Mouse (Mus musculus) spleen, embryonic (tissue): Measurements from ENCODE around the gene Aff1.

Experiments used
- CTCF ChIA-PET: fragments of 350-600 bp; sonication (Branson Sonifier 250); formaldehyde crosslinking; loops from one replicate; lab custom pipeline; 2022; lab: Charles Lee

The Aff1 gene

GRCm38 (mm10) chr5:103821062-103821461, 128.9 kb downstream of the Aff1 start:
- CTCF ChIA-PET, result no interaction called here

GRCm38 (mm10) chr5:103821500-103822298, 129.5 kb downstream of the Aff1 start:
- CTCF ChIA-PET, result interaction anchor here (0.9 kb wide), 1 partner anchor 80 kb away, joined by 3 read pairs; no protein-coding TSS in a partner anchor

- CTCF ChIA-PET, result interaction anchor here (0.6 kb wide), 1 partner anchor 80 kb away, joined by 8 read pairs; no protein-coding TSS in a partner anchor
These were observed 130.8 kb downstream of the Aff1 start for GRCm38 (mm10) chr5:103822949-103823348.

- CTCF ChIA-PET, result interaction anchor here (0.6 kb wide), 1 partner anchor 11 kb away, joined by 4 read pairs; no protein-coding TSS in a partner anchor
These were observed 136.1 kb downstream of the Aff1 start for GRCm38 (mm10) chr5:103828304-103828703.

- CTCF ChIA-PET, result interaction anchor here (0.6 to 0.7 kb wide), 2 partner anchors 10 to 11 kb away, joined by 3 to 4 read pairs; no protein-coding TSS in a partner anchor
These were observed 136.6 kb downstream of the Aff1 start for GRCm38 (mm10) chr5:103828729-103829128.

GRCm38 (mm10) chr5:103829158-103829557, 137.0 kb downstream of the Aff1 start:
- CTCF ChIA-PET, result interaction anchor here (0.7 kb wide), 1 partner anchor 10 kb away, joined by 3 read pairs; no protein-coding TSS in a partner anchor

GRCm38 (mm10) chr5:103830886-103831285, 138.7 kb downstream of the Aff1 start:
- CTCF ChIA-PET, result no interaction called here

GRCm38 (mm10) chr5:103835471-103836147, 143.4 kb downstream of the Aff1 start:
- CTCF ChIA-PET, result interaction anchor here (0.7 kb wide), 1 partner anchor 13 kb away, joined by 8 read pairs; no protein-coding TSS in a partner anchor

- CTCF ChIA-PET, result interaction anchor here (0.7 kb wide), 1 partner anchor 13 kb away, joined by 8 read pairs; no protein-coding TSS in a partner anchor
These were observed 144.1 kb downstream of the Aff1 start for GRCm38 (mm10) chr5:103836148-103836784.

- CTCF ChIA-PET, result no interaction called here
These were observed 146.5 kb downstream of the Aff1 start for GRCm38 (mm10) chr5:103838550-103839264.

- CTCF ChIA-PET, result interaction anchor here (0.8 kb wide), 1 partner anchor 11 kb away, joined by 4 read pairs; no protein-coding TSS in a partner anchor
These were observed 147.1 kb downstream of the Aff1 start for GRCm38 (mm10) chr5:103839265-103839626.

GRCm38 (mm10) chr5:103843938-103844337, 151.8 kb downstream of the Aff1 start:
- CTCF ChIA-PET, result interaction anchor here (1.0 kb wide), 1 partner anchor 138 kb away, joined by 3 read pairs; no protein-coding TSS in a partner anchor

GRCm38 (mm10) chr5:103845418-103846153, 153.4 kb downstream of the Aff1 start:
- CTCF ChIA-PET, result interaction anchor here (0.6 kb wide), 1 partner anchor 193 kb away, joined by 3 read pairs; no protein-coding TSS in a partner anchor

- CTCF ChIA-PET, result no interaction called here
These were observed 154.0 kb downstream of the Aff1 start for GRCm38 (mm10) chr5:103846154-103846551.

GRCm38 (mm10) chr5:103846609-103847008, 154.4 kb downstream of the Aff1 start:
- CTCF ChIA-PET, result interaction anchor here (0.6 kb wide), 1 partner anchor 855 kb away, joined by 4 read pairs; no protein-coding TSS in a partner anchor

- CTCF ChIA-PET, result interaction anchor here (0.5 kb wide), 1 partner anchor 13 kb away, joined by 8 read pairs; no protein-coding TSS in a partner anchor
These were observed 156.4 kb downstream of the Aff1 start for GRCm38 (mm10) chr5:103848546-103848945.

GRCm38 (mm10) chr5:103852756-103853549, 160.8 kb downstream of the Aff1 start:
- CTCF ChIA-PET, result no interaction called here

- CTCF ChIA-PET, result no interaction called here
These were observed 162.1 kb downstream of the Aff1 start for GRCm38 (mm10) chr5:103854041-103854806.
